Mouse (Mus musculus) kidney, adult 2 months (tissue): ENCODE results near the gene Otp.

Experiments used
- CTCF ChIP-seq: fragments of 200-500 bp; conservative IDR thresholded peaks from 2 replicates; pipeline ENCODE4 v1.5.1; 2011; ENCODE audit warnings: low read depth, mild to moderate bottlenecking, control low read depth, low read length, moderate library complexity, mixed read lengths; ENCODE audit not compliant: insufficient read depth, insufficient read length
- POLR2A ChIP-seq: fragments of 200-500 bp; IDR thresholded peaks from one replicate; pipeline ENCODE4 v1.6.1; 2011; ENCODE audit warnings: low read depth, low read length, control low read depth

DNA sequence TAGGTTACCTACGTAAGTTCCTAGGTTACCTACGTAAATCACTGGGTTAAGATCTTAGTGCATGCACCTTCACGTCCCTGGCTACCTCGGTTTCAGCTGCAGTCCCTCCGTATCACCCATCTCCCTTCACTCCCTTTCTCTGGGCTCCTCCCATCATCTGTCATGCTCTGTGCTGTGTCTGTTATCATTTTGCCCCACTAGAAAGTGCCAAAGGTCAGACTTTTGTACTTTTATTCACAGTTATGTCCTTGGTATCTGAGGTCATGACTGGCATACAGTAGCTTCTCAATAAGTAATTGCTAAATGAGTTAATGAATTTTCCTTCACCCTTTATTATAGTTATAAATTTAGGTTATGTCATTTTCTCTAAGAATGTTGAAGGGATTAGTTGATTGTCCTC, 49.0 kb upstream of the Otp start:
- TF ChIP-seq CTCF = no peak
- no peak for TF ChIP-seq POLR2A
